Mouse (Mus musculus) midbrain, embryonic 10.5 days (tissue): ENCODE data around the gene Naa16. TPM values are rescaled to one million over a fixed set of nuclear protein-coding genes. Genes with fewer than 3 reads are reported as not detected.

ENCODE experiments used
- DNase-seq: peaks from one replicate; pipeline ENCODE4 v3.0.0-alpha.2; 2017; ENCODE audit warnings: low spot score
- H3K27ac ChIP-seq: fragments of 300-500 bp; sonication (generic); replicated peaks from 2 replicates; pipeline ENCODE4 v1.5.1; 2016; ENCODE audit warnings: mild to moderate bottlenecking
- H3K27me3 ChIP-seq: fragments of 300-500 bp; sonication (generic); 2 replicates; pipeline ENCODE4 v1.6.1; 2016; ENCODE audit warnings: low read depth, mild to moderate bottlenecking; ENCODE audit not compliant: poor library complexity, severe bottlenecking
- H3K36me3 ChIP-seq: fragments of 300-500 bp; sonication (generic); 2 replicates; pipeline ENCODE4 v1.6.1; 2016; ENCODE audit warnings: mild to moderate bottlenecking, moderate library complexity
- H3K4me1 ChIP-seq: fragments of 300-500 bp; sonication (generic); 2 replicates; pipeline ENCODE4 v1.6.1; 2016
- H3K4me3 ChIP-seq: fragments of 300-500 bp; sonication (generic); 2 replicates; pipeline ENCODE4 v1.5.1; 2016; ENCODE audit warnings: mild to moderate bottlenecking, moderate library complexity
- H3K9me3 ChIP-seq: fragments of 300-500 bp; sonication (generic); replicated peaks from 2 replicates; pipeline ENCODE4 v1.6.1; 2016; ENCODE audit warnings: mild to moderate bottlenecking
- WGBS: fragments of 180-500 bp; shearing (Covaris S2); methylation state at CpG from one replicate; pipeline ENCODE4 v1.1.7; 2016; 5-methylcytosine and 5-hydroxymethylcytosine counted together
- polyA plus RNA-seq: library from polyadenylated mRNA; unstranded; fragments of >200 nt; fragmentation: Nextera tagmentation; extraction: Ambion mirVana; gene quantifications from 2 replicates; pipeline ENCODE4 v1.2.1, GENCODE M21; 2016

Gene Naa16
- polyA plus RNA-seq, 1 experiment from 2014 or later: 47.4 TPM

GRCm38 (mm10) chr14:79321881-79322280, 68.7 kb downstream of the Naa16 start:
- no peaks in the 10 kb centered on the region for H3K27me3 ChIP-seq
- no peak overlapping the region for H3K4me3 ChIP-seq
- WGBS: 94% methylated on average over 5 of the region's 5 CpGs
- H3K4me1 ChIP-seq: 0 out of 2 replicates have a peak, but pooled peaks cover 3% of the 10 kb centered on the region
- no peaks in the 10 kb centered on the region for H3K36me3 ChIP-seq
- DNase-seq: no peak
- H3K9me3 ChIP-seq: no peaks in the 10 kb centered on the region
- no peak overlapping the region for H3K27ac ChIP-seq

GRCm38 (mm10) chr14:79321152-79321551, 69.4 kb downstream of the Naa16 start:
- Histone ChIP-seq H3K4me1 (0 out of 2 replicates have a peak, but pooled peaks cover 3% of the 10 kb centered on the region), H3K36me3 (no peaks in the 10 kb centered on the region), H3K4me3 (no peak overlapping the region), H3K9me3 (no peaks in the 10 kb centered on the region), H3K27me3 (no peaks in the 10 kb centered on the region), H3K27ac (peak overlapping the region; percentile 55; the same call in 1 of the 2 replicates)
- DNase-seq: peak; percentile 43
- WGBS: 32% methylated on average over 8 of the region's 8 CpGs

- H3K27ac ChIP-seq: no peak overlapping the region
- H3K27me3 ChIP-seq: no peaks in the 10 kb centered on the region
- H3K4me3 ChIP-seq: no peak overlapping the region
- no peaks in the 10 kb centered on the region for H3K36me3 ChIP-seq
- DNase-seq: no peak
- H3K9me3 ChIP-seq: no peaks in the 10 kb centered on the region
- WGBS: 88% methylated on average over 2 of the region's 2 CpGs
- H3K4me1 ChIP-seq: 0 out of 2 replicates have a peak, but pooled peaks cover 3% of the 10 kb centered on the region
Observed at GRCm38 (mm10) chr14:79317602-79318001, 73.0 kb downstream of the Naa16 start.

- WGBS: 63% methylated on average over 7 of the region's 7 CpGs
Observed at GRCm38 (mm10) chr14:79315877-79316276, 74.7 kb downstream of the Naa16 start.

GRCm38 (mm10) chr14:79314245-79315010, 76.2 kb downstream of the Naa16 start:
- H3K4me1 ChIP-seq: no peaks in the 10 kb centered on the region
- no peak overlapping the region for H3K27ac ChIP-seq
- no peaks in the 10 kb centered on the region for H3K9me3 ChIP-seq
- no peaks in the 10 kb centered on the region for H3K36me3 ChIP-seq
- no peaks in the 10 kb centered on the region for H3K27me3 ChIP-seq
- 83% methylated on average over 12 of the region's 12 CpGs for WGBS
- H3K4me3 ChIP-seq: no peak overlapping the region
- no peak for DNase-seq

More at GRCm38 (mm10) chr14:79315877-79316276, 74.7 kb downstream of the Naa16 start:
- Histone ChIP-seq H3K9me3 (no peaks in the 10 kb centered on the region), H3K27ac (no peak overlapping the region), H3K36me3 (no peaks in the 10 kb centered on the region), H3K4me3 (no peak overlapping the region), H3K4me1 (no peaks in the 10 kb centered on the region), H3K27me3 (no peaks in the 10 kb centered on the region)
- DNase-seq: no peak

- H3K27ac ChIP-seq: no peak overlapping the region
- H3K9me3 ChIP-seq: no peaks in the 10 kb centered on the region
- DNase-seq: no peak
- H3K4me3 ChIP-seq: no peak overlapping the region
- H3K36me3 ChIP-seq: no peaks in the 10 kb centered on the region
- no peaks in the 10 kb centered on the region for H3K27me3 ChIP-seq
- 77% methylated on average over 8 of the region's 8 CpGs for WGBS
- H3K4me1 ChIP-seq: peaks cover 6% of the 10 kb centered on the region
Observed at GRCm38 (mm10) chr14:79313439-79314175, 77.0 kb downstream of the Naa16 start.

- DNase-seq: no peak
- no peaks in the 10 kb centered on the region for H3K27me3 ChIP-seq
- peaks cover 15% of the 10 kb centered on the region for H3K4me1 ChIP-seq
- H3K36me3 ChIP-seq: no peaks in the 10 kb centered on the region
- no peak overlapping the region for H3K27ac ChIP-seq
- WGBS: 82% methylated on average over 4 of the region's 4 CpGs
- H3K4me3 ChIP-seq: no peak overlapping the region
- no peaks in the 10 kb centered on the region for H3K9me3 ChIP-seq
Observed at GRCm38 (mm10) chr14:79312719-79313118, 77.9 kb downstream of the Naa16 start.

- Histone ChIP-seq H3K4me1 (peaks cover 17% of the 10 kb centered on the region), H3K4me3 (no peak overlapping the region), H3K27me3 (no peaks in the 10 kb centered on the region), H3K27ac (no peak overlapping the region), H3K9me3 (no peaks in the 10 kb centered on the region), H3K36me3 (no peaks in the 10 kb centered on the region)
- 75% methylated on average over 4 of the region's 4 CpGs for WGBS
- no peak for DNase-seq
Observed at GRCm38 (mm10) chr14:79311918-79312454, 78.6 kb downstream of the Naa16 start.

GRCm38 (mm10) chr14:79309115-79309514, 81.5 kb downstream of the Naa16 start:
- Histone ChIP-seq H3K4me1 (peaks cover 17% of the 10 kb centered on the region), H3K36me3 (no peaks in the 10 kb centered on the region), H3K4me3 (no peak overlapping the region), H3K27ac (no peak overlapping the region), H3K9me3 (no peaks in the 10 kb centered on the region), H3K27me3 (no peaks in the 10 kb centered on the region; the same call in 1 of the 2 replicates)
- DNase-seq: no peak
- 53% methylated on average over 4 of the region's 4 CpGs for WGBS

- no peak for DNase-seq
Observed at GRCm38 (mm10) chr14:79308364-79308763, 82.2 kb downstream of the Naa16 start.

GRCm38 (mm10) chr14:79307908-79308307, 82.7 kb downstream of the Naa16 start:
- Histone ChIP-seq H3K36me3 (no peaks in the 10 kb centered on the region), H3K4me1 (peaks cover 17% of the 10 kb centered on the region), H3K27me3 (peaks cover 11% of the 10 kb centered on the region), H3K27ac (no peak overlapping the region), H3K4me3 (no peak overlapping the region), H3K9me3 (no peaks in the 10 kb centered on the region)
- 54% methylated on average over 5 of the region's 5 CpGs for WGBS
- no peak for DNase-seq

More at GRCm38 (mm10) chr14:79308364-79308763, 82.2 kb downstream of the Naa16 start:
- Histone ChIP-seq H3K9me3 (no peaks in the 10 kb centered on the region), H3K36me3 (no peaks in the 10 kb centered on the region), H3K27ac (no peak overlapping the region), H3K4me1 (peaks cover 17% of the 10 kb centered on the region), H3K27me3 (peaks cover 7% of the 10 kb centered on the region), H3K4me3 (no peak overlapping the region)
- 22% methylated on average over 4 of the region's 4 CpGs for WGBS

GRCm38 (mm10) chr14:79307138-79307537, 83.4 kb downstream of the Naa16 start:
- Histone ChIP-seq H3K4me3 (no peak overlapping the region), H3K27ac (no peak overlapping the region), H3K9me3 (no peaks in the 10 kb centered on the region), H3K27me3 (peaks cover 19% of the 10 kb centered on the region), H3K36me3 (no peaks in the 10 kb centered on the region), H3K4me1 (peaks cover 17% of the 10 kb centered on the region)
- no peak for DNase-seq
- 85% methylated on average over 7 of the region's 7 CpGs for WGBS
